Mouse (Mus musculus): ENCODE data around the gene AU022252.
A peak's percentile ranks its signal among the peaks of the same experiment; 100 is the strongest.

The AU022252 gene

GRCm38 (mm10) chr4:119244468-119245240, 12.1 kb upstream of the AU022252 start:
- no peak for DNase-seq (ENCODE audit: low read depth, low spot score)

- no peak for DNase-seq (ENCODE audit: low read depth, low spot score)
Measured at GRCm38 (mm10) chr4:119242571-119242970, 10.1 kb upstream of the AU022252 start.

DNA sequence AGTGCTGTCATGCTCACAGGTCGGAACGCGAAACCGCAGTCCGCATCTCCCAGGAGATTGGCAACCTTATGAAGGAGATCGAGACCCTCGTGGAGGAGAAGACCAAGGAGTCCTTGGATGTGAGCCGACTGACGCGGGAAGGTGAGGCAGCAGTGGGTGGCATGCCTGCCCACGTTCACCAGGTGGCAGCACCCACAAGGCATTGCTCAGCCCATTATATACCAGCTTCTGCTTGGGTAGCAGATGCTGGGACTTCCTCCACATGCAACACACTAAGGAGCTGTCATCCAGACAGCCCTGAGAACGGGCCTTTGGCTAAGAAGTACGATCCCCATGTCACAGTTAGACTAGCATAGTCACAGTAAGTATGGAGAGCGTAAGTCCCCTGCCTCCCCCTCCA, 9.2 kb upstream of the AU022252 start:
- DNase-seq (ENCODE audit: low read depth, low spot score), result peak; percentile 27

DNA sequence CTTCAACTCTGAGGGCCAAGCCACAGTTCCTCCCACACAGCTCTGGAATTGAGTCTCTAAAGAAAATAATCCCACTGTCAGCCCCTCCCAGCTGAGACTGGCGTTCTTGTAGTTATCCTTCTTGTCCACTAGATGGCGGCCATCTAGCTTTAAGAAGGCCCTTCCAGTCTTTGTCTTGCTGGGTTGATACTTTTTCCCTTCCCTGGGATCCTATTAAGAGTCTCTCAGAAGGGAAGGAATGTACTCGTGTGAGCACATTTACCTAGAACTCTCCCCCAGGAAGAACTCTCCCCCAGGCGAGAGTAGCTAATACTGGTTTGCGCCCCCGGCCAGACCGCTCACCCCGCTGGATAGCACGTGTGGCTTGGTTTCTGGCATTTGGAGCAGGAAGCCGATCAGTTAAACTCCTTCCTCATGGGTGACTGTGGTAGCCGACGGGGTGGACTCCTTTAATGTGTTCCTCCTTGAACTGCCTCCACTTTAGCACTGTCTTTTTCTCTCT, 6.7 kb upstream of the AU022252 start:
- DNase-seq (ENCODE audit: low read depth, low spot score), result peak; percentile 70

DNA sequence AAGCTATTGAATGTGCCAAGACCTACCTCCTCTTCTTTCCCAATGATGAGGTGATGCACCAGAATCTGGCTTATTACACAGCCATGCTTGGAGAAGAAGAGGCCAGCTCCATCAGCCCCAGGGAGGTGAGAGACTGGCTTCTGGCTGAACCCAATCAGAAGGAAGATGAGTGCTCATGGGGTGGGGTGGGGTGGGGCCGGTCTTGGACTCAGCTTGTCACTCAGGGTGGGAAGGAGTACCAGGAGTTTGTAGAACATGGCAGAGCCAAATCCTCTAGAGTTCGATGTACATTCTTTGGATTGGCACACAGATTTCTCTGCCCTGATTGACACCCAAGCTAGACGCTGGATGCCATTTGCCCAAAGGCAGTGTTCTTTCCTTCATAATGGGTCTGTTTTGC, 6.1 kb upstream of the AU022252 start:
- no peak for DNase-seq (ENCODE audit: low read depth, low spot score)

DNA sequence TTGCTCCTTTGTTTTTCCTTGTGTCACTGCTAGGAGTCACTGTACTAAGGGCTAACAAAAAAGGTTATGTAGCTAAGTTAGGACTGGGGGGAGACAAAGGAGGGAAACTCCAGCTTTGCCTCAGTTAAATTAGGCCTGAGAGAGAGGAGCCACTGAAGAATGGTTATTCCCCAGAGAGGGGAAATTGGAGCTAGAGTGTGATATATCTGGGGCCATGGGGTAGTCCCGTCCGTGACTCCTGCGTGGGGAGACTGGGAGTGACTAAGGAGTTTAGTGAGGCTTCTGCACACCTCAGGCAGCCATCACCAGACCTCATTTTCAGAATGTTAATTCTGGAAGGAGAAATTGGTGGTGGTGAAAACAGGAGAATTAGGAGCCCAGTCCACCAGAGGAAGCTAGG, 1.8 kb upstream of the AU022252 start:
- no peak for DNase-seq (ENCODE audit: low read depth, low spot score)

DNA sequence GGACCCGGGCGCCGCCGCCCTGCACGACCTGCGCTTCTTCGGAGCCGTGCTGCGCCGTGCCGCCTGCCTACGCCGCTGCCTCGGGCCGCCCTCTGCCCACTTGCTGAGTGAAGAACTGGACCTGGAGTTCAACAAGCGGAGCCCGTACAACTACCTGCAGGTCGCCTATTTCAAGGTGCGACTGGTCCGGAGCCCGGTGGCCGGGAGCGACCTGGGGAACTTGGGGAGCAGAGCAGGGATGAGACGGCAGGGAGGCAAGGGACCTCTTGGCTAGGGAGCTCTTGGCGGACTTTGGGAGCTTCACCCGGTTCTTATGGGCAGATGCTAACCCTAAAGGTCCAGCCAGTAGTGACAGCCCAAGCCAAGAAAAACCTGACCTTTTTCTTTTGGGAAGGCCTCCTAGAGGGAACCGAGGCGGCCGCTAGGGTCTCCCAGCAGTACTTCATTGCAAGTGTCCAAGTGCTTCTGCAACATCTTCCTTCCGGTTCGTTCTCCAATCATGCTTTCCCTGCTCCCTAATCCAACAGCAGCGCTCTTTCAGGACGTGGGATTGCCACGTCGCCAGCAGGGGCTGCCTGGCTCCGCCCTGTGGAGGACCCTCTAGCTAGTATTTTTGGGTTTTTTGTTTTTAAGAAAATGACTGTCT, 867 bp upstream of the AU022252 start:
- DNase-seq (ENCODE audit: low read depth, low spot score), result no peak

- no peak for DNase-seq (ENCODE audit: low read depth, low spot score)
Measured at GRCm38 (mm10) chr4:119226751-119227150, 5.8 kb downstream of the AU022252 start.

DNA sequence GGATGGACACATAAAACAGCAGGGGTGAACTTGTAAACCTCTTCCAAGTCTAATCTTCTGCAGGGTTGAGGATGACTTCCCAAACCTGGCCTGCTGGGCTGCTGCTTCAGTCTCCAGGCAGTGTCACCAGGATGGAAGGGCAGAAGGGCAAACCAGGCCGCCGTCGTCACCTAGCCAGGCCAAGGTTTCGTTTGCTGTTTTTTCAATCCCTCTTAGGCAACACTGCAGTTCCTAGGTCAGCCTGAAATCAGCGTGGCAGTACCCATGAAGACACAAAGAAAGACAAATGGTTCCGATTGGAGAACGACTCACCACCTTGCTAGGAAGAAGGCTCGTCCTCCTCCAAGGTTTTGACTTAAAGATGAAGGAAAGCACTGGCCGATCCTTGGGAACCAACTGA, 6.8 kb downstream of the AU022252 start:
- no peak for DNase-seq (ENCODE audit: low read depth, low spot score)

- no peak for DNase-seq (ENCODE audit: low read depth, low spot score)
Measured at GRCm38 (mm10) chr4:119224534-119224933, 8.0 kb downstream of the AU022252 start.

DNA sequence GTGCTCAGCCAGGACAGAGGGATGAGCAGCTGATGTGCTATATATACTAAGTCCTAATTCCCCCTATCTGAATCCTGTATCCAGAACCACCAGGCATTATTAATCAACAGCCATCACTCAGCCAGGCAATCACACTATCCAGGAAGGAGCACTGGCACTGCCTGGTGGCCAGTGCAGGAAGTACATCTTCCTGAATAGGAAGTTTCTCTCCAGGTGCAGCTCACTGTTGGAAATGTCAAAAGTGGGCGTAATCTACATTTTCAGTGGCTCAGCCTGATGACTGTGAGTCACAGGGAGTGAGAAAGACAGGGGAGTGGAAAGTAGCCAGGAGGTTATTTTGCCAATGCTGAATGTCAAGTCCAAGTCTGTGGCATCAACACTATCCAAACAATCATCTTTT, 8.8 kb downstream of the AU022252 start:
- DNase-seq (ENCODE audit: low read depth, low spot score), result peak; percentile 50

GRCm38 (mm10) chr4:119218169-119218568, 14.3 kb downstream of the AU022252 start, which contains the start of gene Tmem269:
TSS of gene Tmem269 (minus strand) at chr4:119218217.
- DNase-seq (ENCODE audit: low read depth, low spot score), result no peak

GRCm38 (mm10) chr4:119216667-119217066, 15.8 kb downstream of the AU022252 start:
- DNase-seq (ENCODE audit: low read depth, low spot score), result no peak

DNA sequence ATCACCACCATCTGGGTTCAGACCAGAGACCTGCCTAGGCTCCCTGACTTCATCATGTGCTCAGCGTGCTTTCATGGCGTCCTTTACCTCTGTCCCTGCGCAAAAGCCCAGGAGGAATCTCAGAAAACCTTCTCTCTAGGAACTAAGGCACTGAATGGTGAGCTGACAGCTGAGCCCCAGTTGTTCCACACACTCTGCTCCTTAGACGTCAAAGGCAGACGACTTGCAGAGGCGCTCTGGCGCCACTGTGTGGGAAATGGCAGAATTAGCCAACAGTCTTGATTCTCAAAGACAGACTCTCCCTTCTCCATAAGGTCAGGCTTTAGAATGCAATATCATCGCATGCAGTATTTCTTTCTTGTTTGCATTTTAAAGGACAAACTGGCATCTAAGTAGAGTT, 27.8 kb downstream of the AU022252 start:
- DNase-seq (ENCODE audit: low read depth, low spot score), result peak; percentile 77

DNA sequence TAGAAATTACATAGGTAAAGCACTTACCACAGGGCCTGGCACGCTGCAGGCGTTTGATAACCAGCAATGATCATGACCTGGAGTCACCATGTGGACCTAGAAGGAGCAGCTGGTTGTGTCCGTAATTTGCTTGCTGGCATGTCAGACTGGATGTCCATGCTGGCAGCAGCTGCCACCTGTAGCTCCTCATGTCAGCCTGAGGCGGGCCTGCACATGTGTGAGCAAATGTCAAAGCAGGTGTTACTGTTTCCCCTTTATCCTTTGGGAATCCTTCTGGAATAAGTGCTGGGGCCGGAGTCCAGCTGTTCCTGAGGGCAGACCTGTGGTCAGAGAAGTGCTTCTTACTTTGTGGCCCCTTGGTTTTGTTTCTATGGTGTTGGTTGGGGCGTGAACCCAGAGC, 34.4 kb downstream of the AU022252 start:
- no peak for DNase-seq (ENCODE audit: low read depth, low spot score)

GRCm38 (mm10) chr4:119195582-119196320, 36.8 kb downstream of the AU022252 start:
- no peak for DNase-seq (ENCODE audit: low read depth, low spot score)

DNA sequence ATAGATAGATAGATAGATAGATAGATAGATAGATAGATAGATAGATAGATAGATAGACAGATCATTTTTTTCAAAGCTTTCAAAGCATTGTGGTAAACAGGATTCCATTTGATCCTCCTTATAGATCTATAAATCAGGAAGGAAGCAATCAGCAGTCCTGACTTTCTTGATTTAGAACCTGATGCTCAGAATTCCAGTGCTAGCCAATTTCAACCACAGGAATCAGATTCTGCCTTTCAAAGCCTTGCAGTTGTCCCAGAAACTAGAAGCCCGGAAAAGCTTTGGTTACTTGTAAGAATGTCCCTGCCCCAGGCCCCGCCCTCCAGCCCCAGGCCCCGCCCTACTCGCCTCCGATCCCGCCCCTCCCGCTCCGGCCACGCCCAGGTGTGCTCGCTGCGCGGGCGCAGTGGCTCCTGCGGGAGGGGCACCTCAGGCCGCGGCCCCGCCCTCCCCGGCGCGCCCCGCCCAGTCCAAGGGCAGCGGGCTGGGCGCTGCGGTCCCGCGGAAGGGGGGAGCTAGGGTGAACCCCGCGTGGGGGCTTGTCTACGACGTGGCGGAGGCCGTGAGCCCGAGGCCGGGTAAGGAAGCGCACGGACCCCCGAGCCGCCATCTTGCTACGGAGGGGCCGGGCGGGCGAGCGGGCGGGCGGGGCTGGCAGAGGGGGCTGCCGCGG, 37.5 kb downstream of the AU022252 start, which contains the start of gene Svbp:
Gene Svbp, plus strand, starts transcription at position 398 of the 673 bp plus-strand sequence.
- peak; percentile 91 for DNase-seq (ENCODE audit: low read depth, low spot score)

- DNase-seq (ENCODE audit: low read depth, low spot score), result no peak
Measured at GRCm38 (mm10) chr4:119192757-119193156, 39.8 kb downstream of the AU022252 start.

- DNase-seq (ENCODE audit: low read depth, low spot score), result no peak
Measured at GRCm38 (mm10) chr4:119191273-119191672, 41.2 kb downstream of the AU022252 start.

DNA sequence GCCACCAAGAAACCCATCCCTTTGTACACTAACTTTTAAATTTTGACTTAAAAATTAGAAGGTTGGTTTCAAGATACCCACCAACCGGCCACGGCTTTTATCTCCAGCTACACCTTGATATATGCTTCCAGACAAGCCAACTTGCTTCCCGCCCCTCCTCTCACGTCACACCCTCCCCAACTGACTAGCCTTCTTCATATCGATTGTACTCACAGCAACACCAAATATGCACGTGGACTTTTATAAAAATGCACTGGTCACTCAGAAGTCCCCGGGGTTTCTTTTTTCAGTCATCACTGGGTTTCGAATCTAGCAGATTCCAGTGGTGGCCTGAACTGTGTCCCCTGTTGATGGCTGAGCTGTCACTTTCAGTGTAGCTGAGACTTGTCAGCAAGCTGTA, 41.9 kb downstream of the AU022252 start:
- DNase-seq (ENCODE audit: low read depth, low spot score), result no peak

DNA sequence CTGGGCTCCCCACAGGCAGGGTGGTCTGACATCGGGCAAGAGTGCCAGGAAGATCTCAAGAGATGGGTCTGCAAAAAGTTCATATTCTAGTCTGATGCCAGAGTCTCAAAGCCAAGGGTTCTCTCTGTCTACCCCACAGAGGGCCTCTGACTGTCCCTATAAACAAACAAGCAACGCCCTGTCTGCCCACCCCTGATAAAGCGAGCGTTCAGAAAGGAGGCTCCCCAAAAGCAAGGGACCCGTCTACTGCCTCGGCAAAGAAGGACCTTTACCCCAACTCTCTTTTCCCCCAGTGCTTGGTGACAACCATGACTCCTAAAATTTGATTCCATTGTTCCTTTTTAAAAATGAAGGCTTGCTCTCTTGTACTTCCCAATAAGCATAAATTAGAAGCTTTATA, 42.6 kb downstream of the AU022252 start, which contains the start of gene Ermap:
Gene Ermap, minus strand, starts transcription at position 148 of the 400 bp plus-strand sequence.
- no peak for DNase-seq (ENCODE audit: low read depth, low spot score)

- no peak for DNase-seq (ENCODE audit: low read depth, low spot score)
Measured at GRCm38 (mm10) chr4:119189392-119189791, 43.1 kb downstream of the AU022252 start.
